Mouse (Mus musculus) neural tube, embryonic 10.5 days (tissue): ENCODE data around the gene 9230112D13Rik.

Source experiments
- DNase-seq: peaks from one replicate; pipeline ENCODE4 v3.0.0-alpha.2; 2017; ENCODE audit warnings: low spot score; ENCODE audit errors: extremely low spot score

Gene 9230112D13Rik

GRCm38 (mm10) chr14:34500309-34500708 is 22.3 kb downstream of the 9230112D13Rik start:
- no peak for DNase-seq

GRCm38 (mm10) chr14:34499664-34500063 is 22.9 kb downstream of the 9230112D13Rik start:
- no peak for DNase-seq

GRCm38 (mm10) chr14:34497346-34497745 is 25.3 kb downstream of the 9230112D13Rik start:
- no peak for DNase-seq

- no peak for DNase-seq
Measured at GRCm38 (mm10) chr14:34493682-34494081, 28.9 kb downstream of the 9230112D13Rik start.

- no peak for DNase-seq
Measured at GRCm38 (mm10) chr14:34492688-34493087, 29.9 kb downstream of the 9230112D13Rik start.

- DNase-seq: no peak
Measured at GRCm38 (mm10) chr14:34490965-34491364, 31.6 kb downstream of the 9230112D13Rik start.

- DNase-seq: no peak
Measured at GRCm38 (mm10) chr14:34489928-34490327, 32.7 kb downstream of the 9230112D13Rik start.

GRCm38 (mm10) chr14:34486169-34486568 is 36.4 kb downstream of the 9230112D13Rik start:
- no peak for DNase-seq

GRCm38 (mm10) chr14:34483469-34484341 is 38.9 kb downstream of the 9230112D13Rik start:
- no peak for DNase-seq

- DNase-seq: no peak
Measured at GRCm38 (mm10) chr14:34471591-34471990, 51.0 kb downstream of the 9230112D13Rik start.

GRCm38 (mm10) chr14:34466291-34466690 is 56.3 kb downstream of the 9230112D13Rik start:
- no peak for DNase-seq
